Mouse (Mus musculus) thymus, postnatal 25 days (tissue): ENCODE data around the gene Samt1.
"Not testable (repeated sequence)": the region's sequence is repeated elsewhere in the genome, so short reads cannot be mapped to it uniquely, and the experiment has no call there.

ENCODE experiments used
- DNase-seq: peaks from one replicate; pipeline ENCODE4 v3.0.0; 2022

Samt1 gene

DNA sequence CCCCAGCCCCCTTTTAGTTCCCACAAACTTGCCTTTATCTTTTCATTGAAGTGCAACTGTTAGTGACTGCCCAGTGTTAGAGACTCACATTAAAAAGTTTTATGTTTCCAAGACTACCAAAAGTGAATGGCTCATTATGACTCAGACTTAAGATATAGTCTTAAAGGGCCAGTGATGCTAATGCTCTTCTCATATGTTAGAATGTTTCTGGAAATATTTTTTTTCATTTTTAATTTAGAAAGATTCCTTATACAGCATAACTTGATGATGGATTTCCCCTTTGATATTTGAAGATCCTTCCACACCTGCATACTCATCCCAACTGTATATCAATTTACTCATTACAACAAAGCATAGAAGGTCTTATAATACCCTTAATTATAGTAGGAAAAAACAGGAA, at the start of gene Samt1:
Gene Samt1, minus strand, starts transcription at position 101 of the 400 bp plus-strand sequence.
- not testable (repeated sequence) for DNase-seq

DNA sequence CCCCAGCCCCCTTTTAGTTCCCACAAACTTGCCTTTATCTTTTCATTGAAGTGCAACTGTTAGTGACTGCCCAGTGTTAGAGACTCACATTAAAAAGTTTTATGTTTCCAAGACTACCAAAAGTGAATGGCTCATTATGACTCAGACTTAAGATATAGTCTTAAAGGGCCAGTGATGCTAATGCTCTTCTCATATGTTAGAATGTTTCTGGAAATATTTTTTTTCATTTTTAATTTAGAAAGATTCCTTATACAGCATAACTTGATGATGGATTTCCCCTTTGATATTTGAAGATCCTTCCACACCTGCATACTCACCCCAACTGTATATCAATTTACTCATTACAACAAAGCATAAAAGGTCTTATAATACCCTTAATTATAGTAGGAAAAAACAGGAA, 42.5 kb upstream of the Samt1 start, which contains the start of gene Gm10057:
Gene Gm10057, minus strand, starts transcription at position 101 of the 400 bp plus-strand sequence.
- DNase-seq: not testable (repeated sequence)

DNA sequence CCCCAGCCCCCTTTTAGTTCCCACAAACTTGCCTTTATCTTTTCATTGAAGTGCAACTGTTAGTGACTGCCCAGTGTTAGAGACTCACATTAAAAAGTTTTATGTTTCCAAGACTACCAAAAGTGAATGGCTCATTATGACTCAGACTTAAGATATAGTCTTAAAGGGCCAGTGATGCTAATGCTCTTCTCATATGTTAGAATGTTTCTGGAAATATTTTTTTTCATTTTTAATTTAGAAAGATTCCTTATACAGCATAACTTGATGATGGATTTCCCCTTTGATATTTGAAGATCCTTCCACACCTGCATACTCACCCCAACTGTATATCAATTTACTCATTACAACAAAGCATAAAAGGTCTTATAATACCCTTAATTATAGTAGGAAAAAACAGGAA, 21.3 kb upstream of the Samt1 start, which contains the start of gene 4921511M17Rik:
Gene 4921511M17Rik, minus strand, starts transcription at position 101 of the 400 bp plus-strand sequence.
- DNase-seq: not testable (repeated sequence)

DNA sequence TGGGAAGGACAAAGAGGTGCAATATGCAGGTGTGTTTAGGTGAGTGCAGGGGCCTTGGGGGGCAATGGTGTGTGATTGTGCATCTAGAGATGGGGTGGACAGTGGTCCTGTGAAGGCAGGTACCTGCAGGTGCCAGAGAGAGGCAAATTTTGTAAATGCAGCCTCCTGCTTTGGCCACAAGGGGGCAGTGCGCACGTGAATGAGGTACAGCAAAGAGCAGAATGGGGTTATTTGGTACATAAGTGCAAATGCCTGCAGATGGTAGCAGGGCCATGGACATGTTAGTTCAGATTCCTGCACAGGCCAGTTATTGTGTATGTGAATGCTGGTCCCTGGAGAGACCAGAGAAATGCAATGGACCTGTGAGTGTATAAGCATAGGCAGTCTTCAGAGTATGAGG, 35.5 kb downstream of the Samt1 start:
- DNase-seq: not testable (repeated sequence)

DNA sequence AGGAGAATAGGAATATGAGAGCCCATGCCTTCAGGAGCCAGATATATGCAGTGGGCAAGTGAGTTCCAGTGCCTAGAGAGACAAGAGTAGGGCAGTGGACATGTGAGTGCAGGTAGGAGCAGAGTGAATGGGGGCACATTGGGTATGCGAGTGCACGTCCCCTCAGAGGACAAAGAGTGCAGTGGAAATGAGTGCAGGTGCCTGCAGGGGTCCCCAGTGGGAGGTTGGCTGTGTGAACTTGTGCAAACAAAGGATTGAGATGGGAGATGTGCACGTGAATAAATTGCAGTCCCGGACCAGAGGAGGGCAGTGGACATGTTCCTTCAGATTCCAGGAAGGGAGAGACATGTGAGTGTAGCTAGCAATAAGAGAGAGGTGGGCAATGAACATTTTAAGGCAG, 36.0 kb downstream of the Samt1 start:
- not testable (repeated sequence) for DNase-seq

DNA sequence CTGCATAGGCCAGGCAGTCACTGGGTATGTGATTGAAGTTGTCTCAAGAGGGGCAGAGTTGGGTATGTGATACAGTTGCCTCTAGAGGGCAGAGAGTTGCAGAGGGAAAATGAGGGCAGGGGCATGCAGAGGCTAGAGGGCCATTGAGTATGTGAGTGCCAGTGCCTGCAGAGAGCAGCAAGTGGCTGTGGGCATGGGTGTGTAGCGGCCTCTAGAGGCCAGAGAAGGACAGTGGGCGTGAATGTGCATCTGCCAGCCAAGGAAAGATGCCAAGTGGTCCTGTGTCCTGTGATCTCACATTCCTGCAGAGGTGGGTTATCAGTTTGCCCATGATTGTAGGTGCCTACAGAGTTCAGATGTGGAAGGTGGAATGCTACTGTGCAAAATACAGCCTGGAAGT, 38.0 kb downstream of the Samt1 start:
- peak; percentile 11 for DNase-seq

DNA sequence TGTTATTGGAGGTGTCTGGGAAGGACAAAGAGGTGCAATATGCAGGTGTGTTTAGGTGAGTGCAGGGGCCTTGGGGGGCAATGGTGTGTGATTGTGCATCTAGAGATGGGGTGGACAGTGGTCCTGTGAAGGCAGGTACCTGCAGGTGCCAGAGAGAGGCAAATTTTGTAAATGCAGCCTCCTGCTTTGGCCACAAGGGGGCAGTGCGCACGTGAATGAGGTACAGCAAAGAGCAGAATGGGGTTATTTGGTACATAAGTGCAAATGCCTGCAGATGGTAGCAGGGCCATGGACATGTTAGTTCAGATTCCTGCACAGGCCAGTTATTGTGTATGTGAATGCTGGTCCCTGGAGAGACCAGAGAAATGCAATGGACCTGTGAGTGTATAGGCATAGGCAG, 59.6 kb downstream of the Samt1 start:
- DNase-seq: not testable (repeated sequence)
